Mouse (Mus musculus): ENCODE data around the gene Dtl.
"Not testable (repeated sequence)": the region's sequence is repeated elsewhere in the genome, so short reads cannot be mapped to it uniquely, and the experiment has no call there.

Dtl gene

DNA sequence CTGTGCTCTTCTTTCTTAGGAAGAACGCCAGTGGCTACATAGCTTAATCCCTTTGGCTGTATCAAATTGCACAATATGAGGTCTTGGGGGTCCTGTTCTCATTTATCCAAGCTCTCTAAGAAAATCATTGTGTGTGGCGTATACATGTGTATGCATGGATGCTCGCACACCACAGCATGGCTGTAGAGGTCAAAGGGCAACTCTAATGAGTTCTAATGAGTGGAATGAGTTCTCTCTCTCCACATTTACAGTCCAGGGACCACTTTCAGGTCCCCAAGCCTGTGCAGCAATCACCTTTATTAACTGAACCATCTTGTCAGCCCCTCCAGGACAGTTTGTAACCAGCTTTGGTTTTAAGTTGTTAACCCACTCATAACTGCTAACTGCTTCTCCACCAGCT is 58.3 kb downstream of the Dtl start:
- no peak for DNase-seq

DNA sequence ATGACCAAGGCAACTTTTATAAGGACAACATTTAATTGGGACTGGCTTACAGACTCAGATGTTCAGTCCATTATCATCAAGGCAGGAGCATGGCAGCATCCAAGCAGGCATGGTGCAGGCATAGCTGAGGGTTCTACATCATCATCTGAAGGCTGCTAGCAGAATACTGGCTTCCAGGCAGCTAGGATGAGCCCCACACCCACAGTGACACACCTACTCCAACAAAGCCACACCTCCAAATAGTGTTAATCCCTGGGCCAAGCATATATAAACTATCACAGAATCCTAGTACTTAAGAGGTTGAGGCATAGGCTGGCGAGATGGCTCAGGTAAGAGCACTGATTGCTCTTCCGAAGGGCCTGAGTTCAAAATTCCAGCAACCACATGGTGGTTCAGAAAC is 59.0 kb downstream of the Dtl start:
- not testable (repeated sequence) for DNase-seq

DNA sequence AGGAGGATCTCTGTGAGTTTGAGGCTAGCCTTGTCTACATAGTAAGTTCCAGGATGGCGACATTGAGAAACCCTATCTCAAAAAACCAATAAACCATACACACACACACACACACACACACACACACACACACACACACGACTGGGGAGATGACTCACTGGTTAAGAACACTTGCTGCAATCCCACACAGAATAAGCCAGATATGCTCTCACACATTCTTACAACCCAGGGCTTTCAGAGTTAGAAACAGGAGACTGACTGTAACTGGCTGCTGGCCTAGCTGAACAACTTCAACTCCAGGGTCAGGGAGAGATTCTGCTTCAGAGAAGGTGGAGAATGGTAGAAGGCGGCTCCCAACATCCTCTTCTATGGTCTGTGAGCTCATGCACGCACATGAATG is 62.1 kb downstream of the Dtl start:
- no peak for DNase-seq

DNA sequence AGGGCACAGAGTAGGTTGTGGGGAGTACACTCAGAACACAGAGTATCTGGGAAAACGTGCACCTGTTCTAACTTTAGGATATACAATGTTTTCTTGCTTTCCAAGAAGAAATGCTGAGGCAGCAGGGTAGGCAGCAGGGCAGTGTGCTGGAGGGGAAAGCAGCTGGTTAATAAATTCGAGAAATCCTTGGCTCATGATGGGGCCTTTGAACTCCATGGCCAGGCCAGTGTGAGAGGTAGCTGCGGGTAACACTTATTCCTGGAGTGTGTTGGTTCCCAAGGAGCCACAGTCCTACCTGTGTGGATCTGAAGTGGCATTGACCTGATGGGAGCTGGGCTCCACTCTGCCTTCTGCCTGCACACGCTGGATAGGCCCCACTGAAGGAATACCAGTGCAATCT is 63.0 kb downstream of the Dtl start:
- DNase-seq = peak; percentile 71 to 84

DNA sequence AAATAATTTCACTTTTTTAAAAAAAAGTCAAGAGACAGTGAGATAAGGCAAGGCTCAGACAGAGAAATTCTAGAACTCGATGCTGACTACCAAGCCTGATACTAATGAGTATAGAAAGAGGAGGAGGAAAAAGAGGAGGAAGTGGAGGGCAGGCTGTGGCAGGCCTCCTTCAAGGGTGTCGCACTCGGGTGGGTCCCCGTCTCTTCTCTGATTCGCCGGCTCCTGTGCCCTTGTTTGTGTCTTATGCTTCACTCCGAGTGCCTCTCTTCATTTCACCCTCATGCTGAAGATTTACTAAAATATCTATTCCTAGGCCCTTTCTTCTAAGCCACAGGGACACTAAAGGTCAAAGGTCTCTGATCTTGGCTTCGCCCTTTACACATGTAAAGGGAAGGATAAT is 63.8 kb downstream of the Dtl start:
- DNase-seq = no peak

DNA sequence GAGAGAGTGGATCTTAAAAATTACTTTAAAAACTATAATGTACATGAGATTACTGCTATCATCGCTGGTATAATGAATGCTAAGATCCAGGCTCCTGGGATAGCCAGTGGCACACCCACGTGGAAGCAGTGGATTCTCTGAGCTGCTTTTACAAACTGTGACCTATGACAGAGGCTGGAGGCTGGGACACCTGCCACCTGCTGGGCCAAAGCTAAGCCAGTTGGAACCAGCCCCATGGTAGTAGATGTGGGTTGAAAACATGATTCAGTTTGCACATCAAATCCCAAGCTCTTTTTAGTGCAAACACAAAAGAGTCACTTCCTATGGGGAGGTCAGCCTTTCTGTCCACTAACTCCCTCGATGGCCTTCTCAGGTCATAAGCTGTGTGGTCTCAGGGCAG is 65.5 kb downstream of the Dtl start:
- DNase-seq = peak in 1 of 2 experiments; percentile 32

DNA sequence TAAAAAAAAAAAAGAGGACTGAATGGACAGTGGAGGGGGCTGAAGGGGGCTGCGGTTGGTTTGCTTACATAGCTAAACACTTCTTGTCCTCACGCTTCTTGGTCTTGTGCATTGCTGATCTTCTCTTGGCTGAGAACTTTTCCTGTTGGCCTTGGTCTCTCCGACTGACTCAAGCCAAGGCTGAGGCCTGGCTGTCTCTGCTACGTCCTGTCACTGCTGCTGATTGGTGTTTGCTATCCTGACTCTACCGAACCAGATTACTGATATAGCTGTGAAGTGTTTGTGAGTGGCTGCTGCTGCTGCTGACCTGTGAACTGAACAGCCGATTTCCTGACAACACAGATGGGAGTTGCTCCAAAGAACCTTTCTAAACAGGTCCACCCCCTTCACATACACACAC is 66.2 kb downstream of the Dtl start:
- no peak for DNase-seq

DNA sequence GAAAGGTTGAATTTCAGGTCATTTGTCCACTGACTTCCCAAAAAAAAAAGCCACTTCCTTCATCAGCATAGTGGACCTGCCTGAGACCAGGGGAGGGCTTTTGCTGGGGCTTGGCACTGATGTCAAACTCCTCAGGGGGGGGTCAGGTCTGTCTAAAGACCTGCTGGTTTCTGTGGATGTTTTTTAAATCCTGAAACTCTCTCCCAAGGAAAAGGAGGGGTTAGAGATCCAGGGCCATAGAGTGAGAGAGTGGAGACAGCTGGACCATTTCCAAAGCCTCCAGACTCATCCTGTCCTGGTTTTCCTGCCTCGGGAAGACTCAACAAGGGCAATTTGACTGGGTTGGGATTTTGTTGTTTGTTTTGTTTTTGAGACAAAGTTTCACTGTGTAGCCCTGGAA is 68.6 kb downstream of the Dtl start:
- DNase-seq = peak in 1 of 2 experiments; percentile 15

DNA sequence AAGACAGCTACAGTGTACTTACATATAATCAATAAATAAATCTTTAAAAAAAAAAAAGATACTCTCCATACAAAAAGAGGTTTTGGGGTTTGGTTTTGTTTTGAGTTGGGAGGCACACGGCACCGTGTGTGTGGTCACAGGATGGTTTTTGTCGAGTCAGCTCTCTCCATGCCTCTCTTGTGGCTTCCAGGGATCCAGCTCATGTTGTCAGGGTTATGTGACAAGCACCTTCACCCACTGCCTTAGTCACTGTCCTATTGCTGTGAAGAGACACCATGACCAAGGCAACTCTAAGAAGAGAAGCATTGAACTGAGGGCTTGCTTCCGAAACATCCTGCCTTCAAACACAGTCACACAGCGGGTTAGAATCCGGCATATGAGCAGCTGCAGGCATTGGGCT is 75.7 kb downstream of the Dtl start:
- DNase-seq = no peak

DNA sequence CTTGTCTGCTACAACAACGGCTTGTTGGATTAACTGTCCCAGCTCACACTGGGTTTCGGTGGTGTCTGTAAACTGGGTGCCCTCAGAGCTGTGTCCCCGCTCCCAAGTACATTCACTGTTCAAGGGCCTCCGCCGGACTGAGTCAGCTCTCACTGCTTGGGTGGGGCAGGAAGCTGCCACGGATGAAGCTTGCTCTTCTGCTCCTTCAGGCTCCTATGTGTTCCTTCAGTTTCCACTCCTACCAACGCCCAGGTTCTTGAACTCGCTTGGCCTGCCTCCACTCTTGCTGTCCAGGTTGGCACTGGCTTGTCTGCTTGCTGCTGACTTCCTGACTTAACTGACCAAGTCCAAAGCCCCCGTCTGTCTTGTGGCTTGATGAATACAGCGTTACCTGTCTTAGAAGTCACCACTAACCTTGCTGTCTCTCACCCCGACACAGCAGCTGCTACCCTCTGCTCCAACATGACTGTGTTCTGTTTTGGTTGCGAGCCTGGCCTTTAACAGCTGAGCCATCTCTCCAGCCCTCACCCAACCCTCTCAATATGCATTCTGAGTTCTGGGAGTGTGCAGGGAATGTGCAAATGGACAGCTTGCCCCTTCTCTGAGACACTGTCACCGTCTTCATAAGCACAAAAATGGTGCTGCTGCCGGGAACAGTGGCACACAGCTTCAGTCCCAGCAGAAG is 76.9 kb downstream of the Dtl start:
- DNase-seq = peak in 1 of 2 experiments; percentile 14

DNA sequence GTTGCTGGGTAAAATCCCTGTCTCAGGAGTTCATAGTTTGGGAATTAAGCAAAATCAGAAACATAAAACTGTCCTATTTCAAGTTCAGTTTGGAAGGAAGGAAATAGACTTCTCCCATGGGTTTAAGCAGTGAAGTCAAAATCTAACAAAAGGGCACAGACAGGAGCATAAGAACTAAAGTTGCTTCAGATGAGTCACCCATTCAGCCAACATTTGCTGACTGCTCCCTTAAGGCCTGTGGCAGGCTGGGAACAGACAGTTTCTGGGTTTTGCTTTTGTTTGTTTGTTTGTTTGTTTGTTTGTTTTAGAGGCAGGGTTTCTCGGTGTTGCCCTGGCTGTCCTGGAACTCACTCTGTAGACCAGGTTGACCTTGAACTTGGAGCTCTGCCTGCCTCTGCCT is 78.7 kb downstream of the Dtl start:
- DNase-seq = no peak

DNA sequence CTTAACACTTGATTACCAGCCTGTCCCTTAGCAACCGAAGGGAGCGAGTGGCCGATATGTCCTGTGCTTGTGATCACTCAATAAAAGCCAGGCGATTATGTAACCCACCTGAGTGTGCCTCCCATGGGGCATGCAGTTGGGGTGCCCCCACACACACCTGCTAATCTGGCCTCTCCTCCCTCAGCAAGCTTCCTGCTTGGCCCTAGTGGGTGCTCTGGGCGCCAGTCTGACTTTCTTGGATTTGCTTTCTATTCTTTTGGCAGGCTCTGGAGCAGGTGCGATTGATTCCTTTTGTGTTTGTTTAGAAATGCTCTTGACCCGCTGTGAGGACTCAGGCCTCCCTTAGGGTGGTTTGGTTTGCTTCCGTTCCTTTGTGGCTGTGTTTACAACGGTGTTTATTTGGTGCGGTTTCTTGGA is 80.3 kb downstream of the Dtl start:
- DNase-seq = no peak

DNA sequence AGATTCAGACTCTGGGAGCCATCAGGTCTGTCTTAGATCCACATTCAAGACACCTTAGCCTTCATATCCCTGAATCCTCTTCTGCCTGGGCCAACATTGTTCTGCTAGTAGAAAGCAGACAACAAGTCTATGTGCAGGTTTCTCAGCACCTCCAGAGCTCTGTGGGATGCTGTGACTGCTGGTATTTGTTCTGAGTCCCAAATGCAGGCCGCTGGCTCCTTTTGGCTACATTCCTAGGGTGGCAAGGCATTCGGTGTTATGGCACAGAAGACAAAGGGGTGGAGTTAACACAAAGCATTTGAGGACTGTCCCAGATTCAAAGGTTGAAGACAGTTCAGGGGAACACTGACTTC is 81.1 kb downstream of the Dtl start:
- DNase-seq = peak in 1 of 2 experiments; percentile 28

DNA sequence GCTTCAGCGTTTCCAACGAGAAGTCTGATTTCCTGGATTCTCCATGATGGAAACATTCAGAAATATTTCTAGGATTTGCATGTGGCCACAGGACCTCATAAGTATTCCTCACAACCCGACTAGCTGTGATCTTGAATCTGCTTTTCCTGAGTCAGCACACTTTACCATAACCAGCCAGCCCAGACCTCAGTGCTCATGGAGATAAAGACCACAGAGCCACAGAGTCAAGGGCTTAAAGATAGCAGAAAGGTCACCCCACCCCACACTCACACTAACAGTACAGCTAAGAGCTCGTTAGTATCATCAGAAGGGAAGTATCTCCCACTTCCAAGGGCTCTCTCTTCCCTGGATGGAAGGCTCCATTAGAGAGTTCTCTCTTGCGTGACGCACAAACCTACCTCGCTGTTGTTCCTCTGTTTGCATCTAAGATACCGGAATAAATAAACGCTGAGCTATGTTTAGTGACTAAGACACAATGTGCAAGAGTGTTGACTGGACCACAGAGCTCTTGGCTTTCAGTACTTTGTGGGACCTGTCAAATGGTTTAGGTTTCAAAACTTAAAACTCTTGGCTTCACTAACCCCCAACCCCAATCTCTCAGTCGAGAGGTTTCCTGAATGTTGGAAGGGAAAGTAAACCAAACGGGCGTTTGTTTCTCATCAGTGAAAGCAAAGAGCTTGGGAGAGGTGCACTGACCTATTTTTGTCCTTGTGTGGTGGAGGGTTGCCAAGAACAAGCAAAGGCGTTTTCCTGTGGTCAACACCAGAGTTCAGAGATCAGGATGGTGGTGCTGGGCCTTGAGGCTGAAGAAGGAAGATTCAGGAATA is 81.7 kb downstream of the Dtl start:
- DNase-seq = peak; percentile 53 to 64

DNA sequence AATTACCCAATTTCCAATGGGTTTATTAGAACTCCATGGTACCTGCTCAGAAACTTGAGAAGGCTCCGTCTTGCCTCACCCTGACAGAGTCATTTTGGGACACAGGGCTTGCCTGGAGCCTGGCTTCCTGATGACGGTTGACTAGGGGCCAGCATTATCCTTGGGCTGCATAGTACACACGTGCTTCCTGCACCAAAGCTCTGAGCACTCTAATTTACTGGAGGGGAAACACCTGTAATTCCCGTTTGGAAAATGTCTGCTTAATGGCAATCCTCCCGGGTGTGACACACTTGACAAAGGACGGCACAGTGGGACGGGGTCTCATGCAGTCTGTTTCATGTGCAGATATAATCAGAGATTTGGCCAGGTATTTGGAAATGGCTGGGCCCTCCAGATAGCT is 84.9 kb downstream of the Dtl start:
- peak; percentile 25 to 38 for DNase-seq

Data from kidney, adult 8-10 months (tissue).